Mouse (Mus musculus) adrenal gland, adult 2 months (tissue): ENCODE measurements at regions not wholly inside any gene's neighbourhood (a gene's known extent, or its start where the extent isn't known, plus 50 kb on each side); places are given as distances from the start of the nearest gene placed in this dataset.

Experiments
- DNase-seq: peaks from one replicate; pipeline ENCODE4 v3.0.0; 2021

- no peak for DNase-seq
Measured at GRCm38 (mm10) chr2:143133931-143134330, 55.7 kb downstream of the Otor start.

- no peak for DNase-seq
Measured at GRCm38 (mm10) chr2:143149189-143149588, 70.9 kb downstream of the Otor start.

GRCm38 (mm10) chr2:143164081-143164984, 86.1 kb downstream of the Otor start:
- no peak for DNase-seq

GRCm38 (mm10) chr2:143166771-143167170, 88.5 kb downstream of the Otor start:
- DNase-seq = no peak

GRCm38 (mm10) chr2:143170648-143171047, 92.4 kb downstream of the Otor start:
- no peak for DNase-seq

- DNase-seq = no peak
Measured at GRCm38 (mm10) chr2:143184614-143185013, 106.3 kb downstream of the Otor start.

- no peak for DNase-seq
Measured at GRCm38 (mm10) chr2:143192256-143193164, 114.2 kb downstream of the Otor start.

- DNase-seq = no peak
Measured at GRCm38 (mm10) chr2:143193165-143193551, 114.9 kb downstream of the Otor start.

GRCm38 (mm10) chr2:143199583-143200249, 121.4 kb downstream of the Otor start:
- DNase-seq = no peak

- no peak for DNase-seq
Measured at GRCm38 (mm10) chr2:143206053-143206452, 127.8 kb downstream of the Otor start.

GRCm38 (mm10) chr2:143207191-143207590, 128.9 kb downstream of the Otor start:
- DNase-seq = peak; percentile 11

- no peak for DNase-seq
Measured at GRCm38 (mm10) chr2:143217251-143217650, 139.0 kb downstream of the Otor start.

- DNase-seq = peak; percentile 10
Measured at GRCm38 (mm10) chr2:143217760-143218358, 139.6 kb downstream of the Otor start.

GRCm38 (mm10) chr2:143222326-143222725, 144.1 kb downstream of the Otor start:
- DNase-seq = no peak

GRCm38 (mm10) chr2:143224410-143225130, 146.3 kb downstream of the Otor start:
- no peak for DNase-seq

GRCm38 (mm10) chr2:143233795-143234194, 155.5 kb downstream of the Otor start:
- DNase-seq = no peak

- DNase-seq = no peak
Measured at GRCm38 (mm10) chr2:143240274-143240673, 162.0 kb downstream of the Otor start.

GRCm38 (mm10) chr2:143243741-143244140, 165.5 kb downstream of the Otor start:
- no peak for DNase-seq

GRCm38 (mm10) chr2:143246131-143246665, 167.9 kb downstream of the Otor start:
- DNase-seq = no peak

GRCm38 (mm10) chr2:143269026-143269425, 190.8 kb downstream of the Otor start:
- DNase-seq = no peak

- no peak for DNase-seq
Measured at GRCm38 (mm10) chr2:143270826-143271225, 192.6 kb downstream of the Otor start.
